Mouse (Mus musculus): ENCODE results near the gene Adipor2. TPM values are rescaled to one million over a fixed set of nuclear protein-coding genes. Genes with fewer than 3 reads are reported as not detected.

The Adipor2 gene
- 49.2 TPM for total RNA-seq (2023)

GRCm38 (mm10) chr6:119417354-119417753 is at the start of gene Adipor2:
Gene Adipor2 (minus strand): TSS chr6:119417704.

GRCm38 (mm10) chr6:119330506-119330905 is 87.0 kb downstream of the Adipor2 start, which contains the start of gene Lrtm2:
Gene Lrtm2 (minus strand): TSS chr6:119330766.

Other genes starting within 250 kb of the Adipor2 start
- 31.1 TPM for gene Dcp1b, start 242.5 kb downstream of the Adipor2 start, total RNA-seq (2023)
- gene Cacna1c, start 221.3 kb downstream of the Adipor2 start, total RNA-seq (2023), result not detected
- 17.0 TPM for gene Cacna2d4, start 181.2 kb downstream of the Adipor2 start, total RNA-seq (2023)
- 3.1 TPM for gene Lrtm2, start 86.9 kb downstream of the Adipor2 start, total RNA-seq (2023)
- gene Fbxl14, start 62.0 kb upstream of the Adipor2 start, total RNA-seq (2023), result 76.7 TPM
- 3.3 TPM for gene Wnt5b, start 126.6 kb upstream of the Adipor2 start, total RNA-seq (2023)

All from CD4-positive naive resting alpha-beta T cell, adult 57 days (primary cell).